Mouse (Mus musculus) heart, adult 8-10 months (tissue): Measurements from ENCODE around the gene Bzw2. TPM values are rescaled to one million over a fixed set of nuclear protein-coding genes. Genes with fewer than 3 reads are reported as not detected.

Source experiments
- DNase-seq: peaks from one replicate; pipeline ENCODE4 v3.0.0; 2022; ENCODE audit warnings: low spot score
- total RNA-seq, 4 experiments: library from RNA; stranded (reverse); gene quantifications; 2 replicates each; pipeline ENCODE4 v1.2.4; 2022

Gene Bzw2
- total RNA-seq, 4 experiments from 2014 or later = 179 to 216 (median 198) TPM

GRCm38 (mm10) chr12:36135409-36135808, 22.5 kb downstream of the Bzw2 start:
- no peak for DNase-seq

- no peak for DNase-seq
These were observed 23.8 kb downstream of the Bzw2 start for GRCm38 (mm10) chr12:36134111-36134510.

GRCm38 (mm10) chr12:36133547-36133946, 24.3 kb downstream of the Bzw2 start:
- no peak for DNase-seq

- DNase-seq = no peak
These were observed 25.2 kb downstream of the Bzw2 start for GRCm38 (mm10) chr12:36132668-36133067.

- DNase-seq = no peak
These were observed 25.6 kb downstream of the Bzw2 start for GRCm38 (mm10) chr12:36132254-36132653.

GRCm38 (mm10) chr12:36129826-36130225, 28.1 kb downstream of the Bzw2 start:
- DNase-seq = no peak

GRCm38 (mm10) chr12:36126049-36126448, 31.8 kb downstream of the Bzw2 start:
- DNase-seq = no peak

GRCm38 (mm10) chr12:36119244-36119643, 38.6 kb downstream of the Bzw2 start:
- DNase-seq = no peak

GRCm38 (mm10) chr12:36117161-36117560, 40.7 kb downstream of the Bzw2 start:
- no peak for DNase-seq

GRCm38 (mm10) chr12:36112081-36112480, 45.8 kb downstream of the Bzw2 start:
- no peak for DNase-seq

GRCm38 (mm10) chr12:36111110-36111509, 46.8 kb downstream of the Bzw2 start:
- DNase-seq = no peak

GRCm38 (mm10) chr12:36110457-36110856, 47.4 kb downstream of the Bzw2 start:
- DNase-seq = no peak

- no peak for DNase-seq
These were observed 49.4 kb downstream of the Bzw2 start for GRCm38 (mm10) chr12:36108442-36108841.

- no peak for DNase-seq
These were observed 54.3 kb downstream of the Bzw2 start for GRCm38 (mm10) chr12:36103592-36103910.

GRCm38 (mm10) chr12:36102733-36103591, 54.9 kb downstream of the Bzw2 start:
- DNase-seq = no peak

- DNase-seq = no peak
These were observed 62.5 kb downstream of the Bzw2 start for GRCm38 (mm10) chr12:36095371-36095880.

- DNase-seq = no peak
These were observed 64.7 kb downstream of the Bzw2 start for GRCm38 (mm10) chr12:36093081-36093670.

GRCm38 (mm10) chr12:36091964-36092363, 65.9 kb downstream of the Bzw2 start:
- no peak for DNase-seq

GRCm38 (mm10) chr12:36089221-36089620, 68.7 kb downstream of the Bzw2 start:
- DNase-seq = no peak

GRCm38 (mm10) chr12:36088804-36089203, 69.1 kb downstream of the Bzw2 start:
- DNase-seq = no peak

GRCm38 (mm10) chr12:36085380-36085779, 72.5 kb downstream of the Bzw2 start:
- DNase-seq = no peak

- no peak for DNase-seq
These were observed 79.6 kb downstream of the Bzw2 start for GRCm38 (mm10) chr12:36078101-36078899.
